Mouse (Mus musculus) forebrain, embryonic 15.5 days (tissue): ENCODE measurements around the gene Macf1. TPM values are rescaled to one million over a fixed set of nuclear protein-coding genes. Genes with fewer than 3 reads are reported as not detected.

ENCODE experiments used
- ATAC-seq: fragments of 200-750 bp; cut with Nextera tagmentation; replicated peaks from 2 replicates; pipeline ENCODE4 v1.8.0; 2017; ENCODE audit warnings: mild to moderate bottlenecking, moderate TSS enrichment, moderate library complexity
- H3K27ac ChIP-seq: fragments of 300-500 bp; sonication (generic); replicated peaks from 2 replicates; pipeline ENCODE4 v1.5.1; 2015; ENCODE audit warnings: mild to moderate bottlenecking, inconsistent platforms
- H3K27me3 ChIP-seq: fragments of 300-500 bp; sonication (generic); 2 replicates; pipeline ENCODE4 v1.6.1; 2015; ENCODE audit warnings: inconsistent platforms
- H3K36me3 ChIP-seq: fragments of 300-500 bp; sonication (generic); 2 replicates; pipeline ENCODE4 v1.6.1; 2015; ENCODE audit warnings: mild to moderate bottlenecking, inconsistent platforms
- H3K4me1 ChIP-seq: fragments of 300-500 bp; sonication (generic); 2 replicates; pipeline ENCODE4 v1.6.1; 2015; ENCODE audit warnings: inconsistent platforms
- H3K4me2 ChIP-seq: fragments of 300-500 bp; sonication (generic); replicated peaks from 2 replicates; pipeline ENCODE4 v1.6.1; 2015; ENCODE audit warnings: mild to moderate bottlenecking, inconsistent platforms
- H3K4me3 ChIP-seq: fragments of 300-500 bp; sonication (generic); 2 replicates; pipeline ENCODE4 v1.5.1; 2015; ENCODE audit warnings: mild to moderate bottlenecking, inconsistent platforms
- H3K9ac ChIP-seq: fragments of 300-500 bp; sonication (generic); replicated peaks from 2 replicates; pipeline ENCODE4 v1.6.1; 2015; ENCODE audit warnings: mild to moderate bottlenecking, inconsistent platforms
- H3K9me3 ChIP-seq: fragments of 300-500 bp; sonication (generic); 2 replicates; pipeline ENCODE4 v1.6.1; 2016; ENCODE audit warnings: inconsistent platforms
- WGBS: fragments of 180-500 bp; shearing (Covaris S2); methylation state at CpG from one replicate; pipeline ENCODE4 v1.1.7; 2015; ENCODE audit warnings: mixed read lengths; 5-methylcytosine and 5-hydroxymethylcytosine counted together
- polyA plus RNA-seq: library from polyadenylated mRNA; unstranded; fragments of >200 nt; fragmentation: Nextera tagmentation; extraction: Ambion mirVana; gene quantifications from 2 replicates; pipeline ENCODE4 v1.2.1, GENCODE M21; 2015

Macf1 gene
- polyA plus RNA-seq, 1 experiment from 2014 or later: 76.0 TPM

- no peak for ATAC-seq
- 84% methylated on average over 10 of the region's 10 CpGs for WGBS
- no peak overlapping the region for H3K4me2 ChIP-seq
- peaks cover 12% of the 10 kb centered on the region for H3K4me1 ChIP-seq
- H3K36me3 ChIP-seq: no peaks in the 10 kb centered on the region
- H3K4me3 ChIP-seq: no peak overlapping the region
- no peak overlapping the region for H3K27ac ChIP-seq
- no peaks in the 10 kb centered on the region for H3K27me3 ChIP-seq
- no peak overlapping the region for H3K9ac ChIP-seq
- no peaks in the 10 kb centered on the region for H3K9me3 ChIP-seq
Measured at GRCm38 (mm10) chr4:123690311-123690710, 6.2 kb upstream of the Macf1 start.

GRCm38 (mm10) chr4:123687025-123687781 is 3.0 kb upstream of the Macf1 start:
- Histone ChIP-seq H3K9ac (peak overlapping the region; percentile 87), H3K9me3 (no peaks in the 10 kb centered on the region), H3K27me3 (no peaks in the 10 kb centered on the region), H3K4me1 (peaks cover 23% of the 10 kb centered on the region), H3K36me3 (peaks cover 2% of the 10 kb centered on the region; the same call in 1 of the 2 replicates), H3K4me3 (peak overlapping the region; percentile 78), H3K27ac (peak overlapping the region; percentile 88), H3K4me2 (peak overlapping the region; percentile 75)
- under 1% methylated on average over 68 of the region's 89 CpGs for WGBS
- peak; percentile 71 for ATAC-seq

GRCm38 (mm10) chr4:123686368-123687024 is 2.3 kb upstream of the Macf1 start:
- H3K4me3 ChIP-seq: peak overlapping the region; percentile 78
- H3K9me3 ChIP-seq: no peaks in the 10 kb centered on the region
- peak overlapping the region; percentile 88 for H3K27ac ChIP-seq
- H3K4me1 ChIP-seq: peaks cover 27% of the 10 kb centered on the region
- H3K27me3 ChIP-seq: no peaks in the 10 kb centered on the region
- H3K4me2 ChIP-seq: peak overlapping the region; percentile 75
- peak overlapping the region; percentile 87 for H3K9ac ChIP-seq
- under 1% methylated on average over 56 of the region's 56 CpGs for WGBS
- H3K36me3 ChIP-seq: peaks cover 5% of the 10 kb centered on the region; the same call in 1 of the 2 replicates
- ATAC-seq: peak; percentile 58

GRCm38 (mm10) chr4:123685506-123686242 is 1.5 kb upstream of the Macf1 start:
- peak; percentile 11; the same call in 1 of the 2 replicates for ATAC-seq
- Histone ChIP-seq H3K4me2 (peak overlapping the region; percentile 75), H3K9ac (peak overlapping the region; percentile 87), H3K27ac (peak overlapping the region; percentile 88), H3K9me3 (no peaks in the 10 kb centered on the region), H3K4me1 (peaks cover 34% of the 10 kb centered on the region), H3K27me3 (no peaks in the 10 kb centered on the region), H3K4me3 (peak overlapping the region; percentile 78), H3K36me3 (peaks cover 5% of the 10 kb centered on the region; the same call in 1 of the 2 replicates)
- 37% methylated on average over 8 of the region's 8 CpGs for WGBS

GRCm38 (mm10) chr4:123685046-123685445 is 886 bp upstream of the Macf1 start:
- H3K4me3 ChIP-seq: peak overlapping the region; percentile 78
- peak overlapping the region; percentile 75 for H3K4me2 ChIP-seq
- H3K9ac ChIP-seq: peak overlapping the region; percentile 87
- H3K9me3 ChIP-seq: no peaks in the 10 kb centered on the region
- H3K4me1 ChIP-seq: peaks cover 34% of the 10 kb centered on the region
- H3K36me3 ChIP-seq: peaks cover 5% of the 10 kb centered on the region; the same call in 1 of the 2 replicates
- 75% methylated on average over 7 of the region's 7 CpGs for WGBS
- H3K27me3 ChIP-seq: no peaks in the 10 kb centered on the region
- 0 out of 2 replicates have a peak overlapping the region, but pooled peaks have one; percentile 11 for H3K27ac ChIP-seq
- no peak for ATAC-seq

GRCm38 (mm10) chr4:123682291-123682690 is 1.9 kb downstream of the Macf1 start:
- H3K4me3 ChIP-seq: no peak overlapping the region
- H3K9ac ChIP-seq: no peak overlapping the region
- ATAC-seq: no peak
- WGBS: 78% methylated on average over 8 of the region's 8 CpGs
- H3K4me1 ChIP-seq: peaks cover 42% of the 10 kb centered on the region
- H3K4me2 ChIP-seq: no peak overlapping the region
- H3K27me3 ChIP-seq: no peaks in the 10 kb centered on the region
- peaks cover 11% of the 10 kb centered on the region for H3K36me3 ChIP-seq
- H3K27ac ChIP-seq: no peak overlapping the region
- no peaks in the 10 kb centered on the region for H3K9me3 ChIP-seq

- Histone ChIP-seq H3K9ac (no peak overlapping the region), H3K36me3 (peaks cover 11% of the 10 kb centered on the region), H3K27me3 (no peaks in the 10 kb centered on the region), H3K4me3 (no peak overlapping the region), H3K4me1 (peaks cover 50% of the 10 kb centered on the region), H3K27ac (no peak overlapping the region), H3K9me3 (no peaks in the 10 kb centered on the region), H3K4me2 (no peak overlapping the region)
- 70% methylated on average over 7 of the region's 7 CpGs for WGBS
- no peak for ATAC-seq
Measured at GRCm38 (mm10) chr4:123680962-123681361, 3.2 kb downstream of the Macf1 start.

GRCm38 (mm10) chr4:123677060-123677804 is 6.9 kb downstream of the Macf1 start:
- WGBS: 32% methylated on average over 10 of the region's 10 CpGs
- H3K27ac ChIP-seq: peak overlapping the region; percentile 81
- ATAC-seq: peak; percentile 66
- no peaks in the 10 kb centered on the region for H3K27me3 ChIP-seq
- peaks cover 40% of the 10 kb centered on the region for H3K4me1 ChIP-seq
- peaks cover 22% of the 10 kb centered on the region for H3K36me3 ChIP-seq
- no peaks in the 10 kb centered on the region for H3K9me3 ChIP-seq
- peak overlapping the region; percentile 26; the same call in 1 of the 2 replicates for H3K9ac ChIP-seq
- H3K4me3 ChIP-seq: no peak overlapping the region
- H3K4me2 ChIP-seq: peak overlapping the region; percentile 12

- H3K9ac ChIP-seq: no peak overlapping the region
- ATAC-seq: 0 out of 2 replicates have a peak, but pooled peaks have one; percentile 23
- peak overlapping the region; percentile 37 for H3K27ac ChIP-seq
Measured at GRCm38 (mm10) chr4:123670598-123670997, 13.6 kb downstream of the Macf1 start.

GRCm38 (mm10) chr4:123669696-123670095 is 14.5 kb downstream of the Macf1 start:
- no peak for ATAC-seq
- H3K9ac ChIP-seq: no peak overlapping the region
- H3K27me3 ChIP-seq: no peaks in the 10 kb centered on the region
- H3K4me2 ChIP-seq: no peak overlapping the region
- H3K36me3 ChIP-seq: peaks cover 13% of the 10 kb centered on the region; the same call in 1 of the 2 replicates
- WGBS: 72% methylated on average over 6 of the region's 6 CpGs
- no peak overlapping the region for H3K4me3 ChIP-seq
- H3K4me1 ChIP-seq: peaks cover 50% of the 10 kb centered on the region
- H3K27ac ChIP-seq: no peak overlapping the region
- H3K9me3 ChIP-seq: no peaks in the 10 kb centered on the region

More at GRCm38 (mm10) chr4:123670598-123670997, 13.6 kb downstream of the Macf1 start:
- Histone ChIP-seq H3K4me2 (0 out of 2 replicates have a peak overlapping the region, but pooled peaks have one; percentile 3), H3K4me1 (peaks cover 51% of the 10 kb centered on the region), H3K27me3 (no peaks in the 10 kb centered on the region), H3K9me3 (no peaks in the 10 kb centered on the region), H3K4me3 (no peak overlapping the region), H3K36me3 (peaks cover 13% of the 10 kb centered on the region; the same call in 1 of the 2 replicates)

GRCm38 (mm10) chr4:123667260-123667867 is 16.8 kb downstream of the Macf1 start:
- H3K9me3 ChIP-seq: no peaks in the 10 kb centered on the region
- H3K27me3 ChIP-seq: no peaks in the 10 kb centered on the region
- peak overlapping the region; percentile 76 for H3K27ac ChIP-seq
- no peak overlapping the region for H3K4me2 ChIP-seq
- no peaks in the 10 kb centered on the region for H3K36me3 ChIP-seq
- peak; percentile 30; the same call in 1 of the 2 replicates for ATAC-seq
- 0% methylated on average over 1 of the region's 1 CpGs for WGBS
- peaks cover 65% of the 10 kb centered on the region for H3K4me1 ChIP-seq
- no peak overlapping the region for H3K9ac ChIP-seq
- H3K4me3 ChIP-seq: no peak overlapping the region
